In genomic region chr9:85693231-85694116, GRCm38 (mm10) we compare ENCODE assay signal across 8 mouse cellular contexts. TPM values are rescaled to one million over a fixed set of nuclear protein-coding genes. Genes with fewer than 3 reads are reported as not detected.
DNase-seq lines count a peak whose midpoint lies in the region; ATAC-seq and TF ChIP-seq lines count a peak whose summit lies in the region.

No protein-coding gene starts in this region.

- H3K4me3 ChIP-seq in lung, embryonic 14.5 days (ENCODE audit: low read depth, low read length): no peak overlapping the region
- H3K4me3 ChIP-seq in hindbrain, embryonic 16.5 days (ENCODE audit: low read length): no peak overlapping the region
- H3K4me3 ChIP-seq in cerebellum, adult 2 months (replicated peaks; ENCODE audit: insufficient read depth, low read depth, low read length): no peak overlapping the region

- peaks cover 56% of the 10 kb centered on the region for H3K36me3 ChIP-seq in lung, embryonic 14.5 days (ENCODE audit: insufficient read depth)
- H3K36me3 ChIP-seq in hindbrain, embryonic 16.5 days (ENCODE audit: control insufficient read depth, insufficient read depth, low read length): peaks cover 11% of the 10 kb centered on the region

- H3K9ac ChIP-seq in lung, embryonic 14.5 days: no peak overlapping the region
- H3K9ac ChIP-seq in hindbrain, embryonic 16.5 days (ENCODE audit: low read depth, low read length): no peak overlapping the region

- H3K27ac ChIP-seq in lung, embryonic 14.5 days (ENCODE audit: low read depth): no peak overlapping the region
- no peak overlapping the region for H3K27ac ChIP-seq in hindbrain, embryonic 16.5 days (ENCODE audit: low read depth, low read length)
- no peak overlapping the region for H3K27ac ChIP-seq in cerebellum, adult 2 months (ENCODE audit: insufficient read depth, low read length)

- no peak for TF ChIP-seq POLR2A in cerebellum, adult 2 months (IDR thresholded peaks at IDR 0.05; ENCODE audit: borderline replicate concordance, insufficient read depth, low read length)

- peak; percentile 65 for TF ChIP-seq CTCF in lung, embryonic 14.5 days (IDR thresholded peaks at IDR 0.05; ENCODE audit: low read depth)
- no peak for TF ChIP-seq CTCF in cerebellum, adult 2 months (IDR thresholded peaks at IDR 0.05; ENCODE audit: borderline replicate concordance, insufficient read depth, low read depth, low read length)

- no peaks in the 10 kb centered on the region for H3K9me3 ChIP-seq in lung, embryonic 14.5 days (ENCODE audit: low read depth, low read length)
- H3K9me3 ChIP-seq in hindbrain, embryonic 16.5 days (ENCODE audit: control insufficient read depth, low read length): no peaks in the 10 kb centered on the region

- ATAC-seq in lung, embryonic 14.5 days (ENCODE audit: insufficient read depth): peak; percentile 78; the same call in 1 of the 2 replicates
- peak; percentile 92 for ATAC-seq in hindbrain, embryonic 16.5 days

- WGBS in lung, embryonic 14.5 days: 52% methylated on average over 6 of the region's 6 CpGs
- WGBS in hindbrain, embryonic 16.5 days: 55% methylated on average over 6 of the region's 6 CpGs
- WGBS in cerebellum, adult 2 months: 56% methylated on average over 6 of the region's 6 CpGs

- DNase-seq in cerebellum, postnatal 14 days: peak; percentile 43 to 50
- DNase-seq in cerebellum, adult 18-20 months: no peak
- peak; percentile 76 for DNase-seq in lung, embryonic 14.5 days
- no peak for DNase-seq in lung, postnatal 10 days
- DNase-seq in retina, adult 2 months (ENCODE audit: low read depth, low spot score): peak; percentile 13
- DNase-seq in cerebellum, adult 2 months: no peak
- DNase-seq in spleen, adult 12 weeks (ENCODE audit: low spot score): no peak

- no peak overlapping the region for H3K4me2 ChIP-seq in lung, embryonic 14.5 days
- H3K4me2 ChIP-seq in hindbrain, embryonic 16.5 days (ENCODE audit: low read length): no peak overlapping the region

- H3K27me3 ChIP-seq in lung, embryonic 14.5 days (ENCODE audit: insufficient read depth, low read length): no peaks in the 10 kb centered on the region
- no peaks in the 10 kb centered on the region for H3K27me3 ChIP-seq in hindbrain, embryonic 16.5 days (replicated peaks; ENCODE audit: control insufficient read depth, insufficient read depth, low read length)
- H3K27me3 ChIP-seq in cerebellum, adult 2 months (ENCODE audit: control insufficient read depth, insufficient read depth, low read length): no peaks in the 10 kb centered on the region

- H3K4me1 ChIP-seq in lung, embryonic 14.5 days (ENCODE audit: insufficient read depth): no peaks in the 10 kb centered on the region
- no peaks in the 10 kb centered on the region for H3K4me1 ChIP-seq in hindbrain, embryonic 16.5 days (ENCODE audit: control insufficient read depth, insufficient read depth, low read depth, low read length)
- no peaks in the 10 kb centered on the region for H3K4me1 ChIP-seq in cerebellum, adult 2 months (ENCODE audit: control insufficient read depth, insufficient read depth, low read length)

RNA-seq across cellular contexts. Expression of gene Ibtk, which starts 55.7 kb away (rescaled TPM):
- polyA plus RNA-seq in lung, embryonic 14.5 days (2014; fragmentation: Nextera tagmentation; extraction: Ambion mirVana): 43.6 and 44.8 TPM in 2 replicates
- 21.0 and 24.3 TPM in 2 replicates for polyA plus RNA-seq in hindbrain, embryonic 16.5 days (2015; fragmentation: Nextera tagmentation; extraction: Ambion mirVana)
- 14.4 and 16.5 TPM in 2 replicates for polyA plus RNA-seq in cerebellum, adult 2 months (2012; rRNA removed)

Comparison
In these comparisons a context has a peak if more than half of its experiments do, and no peak if none do; other contexts are left out.
1. DNase-seq: peak in cerebellum, postnatal 14 days (2 of 2), lung, embryonic 14.5 days (single experiment) and retina, adult 2 months (single experiment); none in cerebellum, adult 18-20 months (0 of 2), lung, postnatal 10 days (single experiment), cerebellum, adult 2 months (0 of 2) and spleen, adult 12 weeks (single experiment).